7 mouse cellular contexts compared by ENCODE assay signal in genomic region chr9:118150429-118151220, GRCm38 (mm10). TPM values are rescaled to one million over a fixed set of nuclear protein-coding genes. Genes with fewer than 3 reads are reported as not detected.
DNase-seq lines count a peak whose midpoint lies in the region; ATAC-seq and TF ChIP-seq lines count a peak whose summit lies in the region.

No protein-coding gene starts in this region.

- peak; percentile 17 for DNase-seq in lung, embryonic 14.5 days
- DNase-seq in lung, postnatal 36 days, result no peak
- peak; percentile 28 to 36 for DNase-seq in cerebellum, postnatal 14 days
- no peak for DNase-seq in midbrain, embryonic 11.5 days (ENCODE audit: low spot score, missing footprints)
- DNase-seq in frontal cortex, postnatal 14 days (ENCODE audit: low spot score in 2 of 2), result no peak
- no peak for DNase-seq in spleen, postnatal 10 days (ENCODE audit: low spot score in 2 of 2)

- no peaks in the 10 kb centered on the region for H3K9me3 ChIP-seq in lung, embryonic 14.5 days (ENCODE audit: low read depth, low read length)
- no peaks in the 10 kb centered on the region for H3K9me3 ChIP-seq in hindbrain, embryonic 13.5 days
- no peaks in the 10 kb centered on the region for H3K9me3 ChIP-seq in midbrain, embryonic 11.5 days (ENCODE audit: control insufficient read depth, low read length)

- no peaks in the 10 kb centered on the region for H3K36me3 ChIP-seq in lung, embryonic 14.5 days (ENCODE audit: insufficient read depth)
- no peaks in the 10 kb centered on the region for H3K36me3 ChIP-seq in hindbrain, embryonic 13.5 days
- H3K36me3 ChIP-seq in midbrain, embryonic 11.5 days (ENCODE audit: control insufficient read depth, insufficient read depth, low read length), result no peaks in the 10 kb centered on the region

- H3K4me2 ChIP-seq in lung, embryonic 14.5 days, result peak overlapping the region; percentile 65
- peak overlapping the region; percentile 67 for H3K4me2 ChIP-seq in hindbrain, embryonic 13.5 days
- H3K4me2 ChIP-seq in midbrain, embryonic 11.5 days, result peak overlapping the region; percentile 56; the same call in 1 of the 2 replicates

- no peaks in the 10 kb centered on the region for H3K27me3 ChIP-seq in lung, embryonic 14.5 days (ENCODE audit: insufficient read depth, low read length)
- no peaks in the 10 kb centered on the region for H3K27me3 ChIP-seq in hindbrain, embryonic 13.5 days
- H3K27me3 ChIP-seq in midbrain, embryonic 11.5 days (ENCODE audit: control insufficient read depth, insufficient read depth, low read length), result no peaks in the 10 kb centered on the region

- ATAC-seq in lung, embryonic 14.5 days (ENCODE audit: insufficient read depth), result peak; percentile 44; the same call in 1 of the 2 replicates
- ATAC-seq in hindbrain, embryonic 13.5 days (ENCODE audit: low FRiP score), result peak; percentile 6; the same call in 1 of the 2 replicates
- peak; percentile 55 for ATAC-seq in midbrain, embryonic 11.5 days (ENCODE audit: low FRiP score)

- no peak overlapping the region for H3K9ac ChIP-seq in lung, embryonic 14.5 days
- H3K9ac ChIP-seq in hindbrain, embryonic 13.5 days, result no peak overlapping the region
- no peak overlapping the region for H3K9ac ChIP-seq in midbrain, embryonic 11.5 days (ENCODE audit: low read length)

- TF ChIP-seq CTCF in lung, embryonic 14.5 days (IDR thresholded peaks at IDR 0.05; ENCODE audit: low read depth), result no peak; the same call in 1 of the 2 replicates

- H3K4me1 ChIP-seq in lung, embryonic 14.5 days (ENCODE audit: insufficient read depth), result no peaks in the 10 kb centered on the region
- H3K4me1 ChIP-seq in hindbrain, embryonic 13.5 days (replicated peaks), result peaks cover 23% of the 10 kb centered on the region
- H3K4me1 ChIP-seq in midbrain, embryonic 11.5 days (ENCODE audit: control insufficient read depth, insufficient read depth, low read length), result peaks cover 2% of the 10 kb centered on the region; the same call in 1 of the 2 replicates

- no peak overlapping the region for H3K27ac ChIP-seq in lung, embryonic 14.5 days (ENCODE audit: low read depth)
- H3K27ac ChIP-seq in hindbrain, embryonic 13.5 days, result peak overlapping the region; percentile 42; the same call in 1 of the 2 replicates
- H3K27ac ChIP-seq in midbrain, embryonic 11.5 days (ENCODE audit: low read depth, low read length), result no peak overlapping the region

- H3K4me3 ChIP-seq in lung, embryonic 14.5 days (ENCODE audit: low read depth, low read length), result peak overlapping the region; percentile 83
- peak overlapping the region; percentile 77 for H3K4me3 ChIP-seq in hindbrain, embryonic 13.5 days
- H3K4me3 ChIP-seq in midbrain, embryonic 11.5 days (ENCODE audit: low read depth, low read length), result no peak overlapping the region

- 77% methylated on average over 20 of the region's 20 CpGs for WGBS in lung, embryonic 14.5 days
- WGBS in hindbrain, embryonic 13.5 days, result 84% methylated on average over 20 of the region's 20 CpGs
- 89% methylated on average over 20 of the region's 20 CpGs for WGBS in midbrain, embryonic 11.5 days

RNA-seq across cellular contexts. Expression of gene Cmc1, which starts 0.6 kb away (rescaled TPM):
- polyA plus RNA-seq in lung, embryonic 14.5 days (2014; fragmentation: Nextera tagmentation; extraction: Ambion mirVana), result 44.8 and 49.6 TPM in 2 replicates
- 39.5 and 43.5 TPM in 2 replicates for polyA plus RNA-seq in hindbrain, embryonic 13.5 days (2015; fragmentation: Nextera tagmentation; extraction: Ambion mirVana)
- polyA plus RNA-seq in midbrain, embryonic 11.5 days (2014; fragmentation: Nextera tagmentation; extraction: Ambion mirVana), result 40.1 and 41.5 TPM in 2 replicates

Comparison
In these comparisons a context has a peak if more than half of its experiments do, and no peak if none do; other contexts are left out.
1. DNase-seq: peak in lung, embryonic 14.5 days (single experiment) and cerebellum, postnatal 14 days (2 of 2); none in lung, postnatal 36 days (single experiment), midbrain, embryonic 11.5 days (single experiment), frontal cortex, postnatal 14 days (0 of 2) and spleen, postnatal 10 days (0 of 2).
2. Peak in every context shown above with its lines, with median percentiles within 50 percentile points of each other: ATAC-seq and H3K4me2 ChIP-seq.